Mouse (Mus musculus): Measurements from ENCODE around the gene Kansl1.

Gene Kansl1

GRCm38 (mm10) chr11:104363823-104364600 lies 104.6 kb downstream of the Kansl1 start:
- DNase-seq (ENCODE audit: inconsistent ontology term) = peak; percentile 26

GRCm38 (mm10) chr11:104362704-104363103 lies 106.0 kb downstream of the Kansl1 start:
- no peak for DNase-seq (ENCODE audit: inconsistent ontology term)

GRCm38 (mm10) chr11:104361790-104362189 lies 106.9 kb downstream of the Kansl1 start:
- peak; percentile 87 for DNase-seq (ENCODE audit: inconsistent ontology term)

GRCm38 (mm10) chr11:104346931-104347330 lies 121.7 kb downstream of the Kansl1 start:
- DNase-seq (ENCODE audit: inconsistent ontology term) = no peak

- no peak for DNase-seq (ENCODE audit: inconsistent ontology term)
Measured at GRCm38 (mm10) chr11:104334946-104335345, 133.7 kb downstream of the Kansl1 start.

- DNase-seq (ENCODE audit: inconsistent ontology term) = no peak
Measured at GRCm38 (mm10) chr11:104334115-104334514, 134.5 kb downstream of the Kansl1 start.

GRCm38 (mm10) chr11:104332105-104332504 lies 136.6 kb downstream of the Kansl1 start:
- DNase-seq (ENCODE audit: inconsistent ontology term) = peak; percentile 23

GRCm38 (mm10) chr11:104331208-104331607 lies 137.5 kb downstream of the Kansl1 start:
- no peak for DNase-seq (ENCODE audit: inconsistent ontology term)

- DNase-seq (ENCODE audit: inconsistent ontology term) = no peak
Measured at GRCm38 (mm10) chr11:104330151-104330550, 138.5 kb downstream of the Kansl1 start.

GRCm38 (mm10) chr11:104329185-104329926 lies 139.3 kb downstream of the Kansl1 start:
- no peak for DNase-seq (ENCODE audit: inconsistent ontology term)

GRCm38 (mm10) chr11:104327946-104328345 lies 140.7 kb downstream of the Kansl1 start:
- no peak for DNase-seq (ENCODE audit: inconsistent ontology term)

GRCm38 (mm10) chr11:104327462-104327861 lies 141.2 kb downstream of the Kansl1 start:
- DNase-seq (ENCODE audit: inconsistent ontology term) = no peak

GRCm38 (mm10) chr11:104322142-104322541 lies 146.5 kb downstream of the Kansl1 start:
- no peak for DNase-seq (ENCODE audit: inconsistent ontology term)

GRCm38 (mm10) chr11:104320511-104320910 lies 148.2 kb downstream of the Kansl1 start:
- DNase-seq (ENCODE audit: inconsistent ontology term) = peak; percentile 10

GRCm38 (mm10) chr11:104318940-104319781 lies 149.5 kb downstream of the Kansl1 start:
- peak; percentile 82 for DNase-seq (ENCODE audit: inconsistent ontology term)

GRCm38 (mm10) chr11:104317631-104318030 lies 151.0 kb downstream of the Kansl1 start:
- DNase-seq (ENCODE audit: inconsistent ontology term) = no peak

GRCm38 (mm10) chr11:104316685-104317400 lies 151.8 kb downstream of the Kansl1 start:
- no peak for DNase-seq (ENCODE audit: inconsistent ontology term)

- DNase-seq (ENCODE audit: inconsistent ontology term) = peak; percentile 62
Measured at GRCm38 (mm10) chr11:104315703-104316102, 153.0 kb downstream of the Kansl1 start.

- no peak for DNase-seq (ENCODE audit: inconsistent ontology term)
Measured at GRCm38 (mm10) chr11:104311643-104312042, 157.0 kb downstream of the Kansl1 start.

- DNase-seq (ENCODE audit: inconsistent ontology term) = no peak
Measured at GRCm38 (mm10) chr11:104310226-104310887, 158.3 kb downstream of the Kansl1 start.
